Mouse (Mus musculus) mesoderm, embryonic 11.5 days (tissue): ENCODE measurements around the gene Dennd5b.
A peak's percentile ranks its signal among the peaks of the same experiment; 100 is the strongest.

ENCODE experiments used
- DNase-seq: peaks from one replicate; pipeline ENCODE4 v3.0.0-alpha.2; 2012; ENCODE audit warnings: low read depth, low spot score

Gene Dennd5b

DNA sequence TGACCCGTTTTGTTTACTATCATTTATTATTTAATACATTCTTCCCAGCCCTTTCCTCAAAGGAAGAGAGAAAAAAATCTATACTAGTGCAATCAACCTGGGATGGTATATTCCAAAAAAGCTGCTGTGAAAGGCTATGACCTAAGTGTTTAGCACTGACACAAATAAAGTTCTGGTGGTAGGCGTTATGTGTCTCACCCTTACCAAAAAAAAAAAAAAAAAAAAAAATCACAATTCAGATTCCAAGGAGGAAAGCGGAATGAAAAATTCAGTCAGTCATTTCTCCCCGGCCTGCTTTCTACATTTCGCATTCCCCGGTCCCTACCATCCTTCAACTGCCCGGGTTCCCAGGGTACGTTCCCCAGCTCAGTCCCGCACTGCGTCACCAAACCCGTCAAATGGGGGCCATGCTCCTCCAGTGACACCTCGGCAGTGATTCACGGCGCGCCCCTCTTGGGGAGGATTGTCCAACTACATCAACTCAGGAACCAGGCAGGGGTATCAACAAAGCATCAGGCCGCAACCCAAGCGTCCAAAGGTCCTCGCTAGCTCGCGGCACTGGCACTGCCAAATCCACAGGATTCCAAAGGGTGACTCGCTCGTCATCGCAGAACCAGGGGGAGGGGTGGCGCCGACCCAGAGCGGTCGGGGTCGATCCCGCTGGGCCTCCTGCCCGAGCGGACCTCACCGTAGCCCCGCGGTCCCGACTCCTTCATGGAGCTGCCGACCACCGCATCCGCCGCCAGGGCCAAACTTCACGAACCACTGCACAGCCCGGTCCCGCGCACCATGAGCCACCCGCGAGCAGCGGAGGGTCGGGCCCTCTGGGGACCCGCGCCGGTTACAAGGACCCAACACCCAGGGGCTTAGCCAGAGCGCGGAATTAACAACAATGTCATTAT is 1.1 kb downstream of the Dennd5b start:
- DNase-seq = peak; percentile 71

DNA sequence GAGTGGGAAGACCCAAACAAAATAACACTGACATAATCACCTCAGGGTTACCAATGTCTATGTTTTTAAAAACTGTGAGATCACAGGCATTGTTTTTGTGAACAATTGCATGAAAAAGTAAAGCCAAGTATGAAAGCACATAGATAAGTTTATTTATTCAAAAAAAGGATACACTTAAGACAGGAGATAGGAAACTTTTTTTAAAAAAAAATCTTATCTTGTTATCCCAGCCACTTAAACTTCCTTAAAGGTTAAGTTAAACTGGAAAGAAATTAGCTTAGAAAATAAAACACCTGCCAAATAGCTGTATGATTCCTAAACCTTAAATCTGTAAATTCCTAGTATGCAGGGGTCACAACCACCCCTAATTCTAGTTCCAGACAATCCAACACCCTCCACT is 2.5 kb downstream of the Dennd5b start:
- no peak for DNase-seq

DNA sequence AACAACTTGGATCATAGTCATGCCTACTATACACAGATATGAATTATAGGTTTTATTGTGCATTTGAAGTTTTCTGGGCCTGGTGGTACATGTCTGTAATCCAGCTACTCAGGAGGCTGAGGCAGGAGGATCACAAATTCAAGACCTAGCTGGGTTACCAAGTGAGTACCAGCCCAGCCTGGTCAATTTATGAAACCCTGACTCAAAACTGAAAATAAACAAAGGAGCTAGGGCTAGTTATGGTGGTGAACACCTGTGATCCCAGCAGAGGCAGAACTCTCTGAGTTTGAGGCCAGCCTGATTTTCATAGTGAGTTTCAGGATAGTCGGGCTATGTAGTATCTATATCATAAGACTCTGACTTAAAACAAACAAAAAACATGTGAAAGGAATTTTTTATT is 4.2 kb downstream of the Dennd5b start:
- DNase-seq = no peak

DNA sequence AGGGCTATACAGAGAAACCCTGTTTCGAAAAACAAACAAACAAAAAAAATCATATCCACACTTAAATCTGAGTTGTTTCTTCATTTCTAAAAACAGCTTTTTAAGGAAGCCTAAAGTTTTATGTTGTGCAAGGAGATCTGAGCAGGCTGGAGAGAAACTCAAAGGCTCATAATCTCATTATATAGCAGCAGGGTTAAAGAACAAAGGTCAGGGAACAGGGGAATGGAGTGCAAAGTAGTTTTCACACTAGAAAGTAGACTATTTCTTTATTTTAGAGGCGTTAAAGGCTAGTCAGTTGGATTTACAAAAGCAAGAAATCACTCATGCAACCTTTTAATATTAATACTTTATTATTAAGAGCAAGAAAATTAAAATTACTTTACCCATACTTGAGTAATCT is 5.2 kb downstream of the Dennd5b start:
- DNase-seq = no peak

DNA sequence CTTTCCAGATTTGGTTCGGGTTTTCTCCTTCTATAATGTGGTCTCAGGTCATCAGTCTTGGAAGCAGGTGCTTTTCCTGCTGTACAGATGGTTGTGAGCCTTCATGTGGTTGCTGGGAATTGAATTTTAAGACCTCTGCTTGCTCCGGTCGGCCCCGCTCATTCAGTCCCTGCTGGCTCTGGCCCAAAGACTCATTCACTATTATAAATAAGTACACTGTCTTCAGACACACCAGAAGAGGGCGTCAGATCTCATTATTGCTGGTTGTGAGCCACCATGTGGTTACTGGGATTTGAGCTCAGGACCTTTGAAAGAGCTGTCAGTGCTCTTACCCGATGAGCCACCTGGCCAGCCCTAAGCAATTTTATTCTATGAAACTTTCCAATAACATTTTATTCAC is 6.1 kb downstream of the Dennd5b start:
- DNase-seq = no peak

DNA sequence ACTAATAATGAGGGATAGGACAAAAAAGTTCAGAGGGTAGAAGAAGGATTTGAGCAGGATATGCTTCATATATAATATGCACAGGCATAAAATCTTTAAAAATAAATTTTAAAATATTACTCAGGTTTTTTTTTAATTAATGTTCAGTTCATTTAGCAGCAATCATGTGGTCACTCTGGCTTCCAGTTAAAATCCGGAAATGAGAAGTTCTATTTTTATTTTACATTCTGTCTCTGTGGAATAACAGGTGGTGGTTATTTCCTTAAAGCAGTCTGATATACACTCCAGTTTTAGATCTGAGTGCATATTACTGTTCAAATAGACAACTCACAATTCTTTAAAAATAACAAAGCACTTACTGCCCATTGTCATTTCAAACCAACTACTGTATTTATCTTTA is 6.9 kb downstream of the Dennd5b start:
- no peak for DNase-seq

DNA sequence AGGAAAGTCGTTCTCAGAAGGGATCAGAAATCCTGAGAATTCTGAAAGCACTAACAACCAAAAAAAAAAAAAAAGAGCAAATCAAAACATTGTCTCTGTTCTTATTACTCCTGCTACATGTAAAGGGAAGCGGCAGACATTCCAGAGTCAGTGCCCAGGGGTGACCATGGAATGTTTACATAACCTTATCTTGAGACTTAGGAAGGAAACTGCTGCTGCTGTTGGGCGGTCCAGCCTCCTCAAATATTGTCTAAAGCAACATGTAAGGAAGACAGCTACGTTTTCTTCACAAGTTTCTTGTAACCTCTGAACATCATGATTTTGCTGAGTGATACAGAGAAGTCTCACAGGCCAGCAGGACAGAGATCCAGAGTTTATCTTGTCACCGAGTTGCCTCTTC is 8.0 kb downstream of the Dennd5b start:
- DNase-seq = peak; percentile 63

DNA sequence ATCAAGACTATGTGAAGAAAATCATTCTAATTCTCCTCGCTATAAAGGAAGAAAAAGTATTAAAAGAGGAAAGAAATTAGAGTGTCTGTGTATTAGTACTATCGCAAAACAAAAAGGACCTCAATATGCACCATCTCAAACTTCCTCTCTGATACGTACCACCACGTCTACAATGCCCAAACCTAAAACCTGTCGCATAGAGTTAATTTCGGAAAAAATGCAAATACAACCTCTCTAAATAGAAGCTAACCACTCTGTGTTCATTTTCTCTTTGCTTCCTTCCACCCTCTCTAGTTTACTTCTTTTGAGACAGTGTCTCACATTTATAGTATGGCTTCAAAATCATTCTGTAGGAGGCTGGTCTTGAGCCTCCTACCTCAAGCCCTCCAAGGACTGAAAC is 9.1 kb downstream of the Dennd5b start:
- DNase-seq = no peak

DNA sequence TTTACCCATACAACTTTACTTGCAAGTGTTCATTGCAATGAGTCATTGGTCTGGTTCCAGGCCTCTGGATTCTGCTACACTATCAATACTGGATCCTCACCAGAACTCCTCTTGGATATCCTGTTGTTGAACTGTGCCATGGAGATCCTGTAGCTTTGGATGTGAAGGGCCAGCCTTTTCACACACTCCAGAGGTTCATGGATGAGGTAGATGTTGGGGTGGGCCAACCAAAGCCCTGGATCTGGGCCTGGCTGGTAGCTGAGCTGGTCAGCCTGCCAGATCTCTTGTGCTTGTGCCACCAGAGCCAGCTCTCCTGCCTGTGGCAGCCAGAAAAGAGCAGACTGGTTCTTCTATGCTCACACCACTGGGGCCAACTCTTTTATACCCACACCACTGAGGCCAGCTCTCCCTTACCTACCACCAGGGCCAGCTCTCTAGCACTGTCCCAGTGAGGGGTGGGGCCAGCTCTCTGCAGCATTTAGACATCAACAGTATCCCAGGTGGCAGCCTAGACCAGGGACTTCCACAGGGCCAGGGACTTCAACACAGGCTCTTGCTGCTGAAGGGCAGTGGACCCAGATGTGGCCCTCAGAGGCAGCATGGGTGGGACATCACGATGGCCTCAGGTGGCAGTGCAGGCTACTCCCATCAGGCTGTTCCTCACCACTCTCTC is 24.2 kb downstream of the Dennd5b start:
- no peak for DNase-seq

DNA sequence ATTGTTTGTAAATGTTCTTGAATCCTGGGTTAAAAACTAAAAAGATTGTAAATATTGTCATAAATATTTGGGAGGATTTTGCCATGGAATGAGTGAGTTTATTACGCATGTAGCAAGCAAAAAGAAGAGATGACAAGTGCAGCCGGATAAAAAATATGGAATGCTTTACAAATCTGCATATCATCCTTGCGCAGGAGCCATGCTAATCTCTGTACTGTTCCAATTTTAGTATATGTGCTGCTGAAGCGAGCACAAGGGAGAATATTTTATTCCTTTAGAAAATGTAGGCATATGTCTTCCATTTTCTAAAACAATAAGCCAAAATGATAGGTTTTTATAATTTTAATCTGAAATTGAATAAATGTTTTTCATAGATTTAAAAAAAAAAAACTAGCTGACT is 27.6 kb downstream of the Dennd5b start:
- DNase-seq = no peak

DNA sequence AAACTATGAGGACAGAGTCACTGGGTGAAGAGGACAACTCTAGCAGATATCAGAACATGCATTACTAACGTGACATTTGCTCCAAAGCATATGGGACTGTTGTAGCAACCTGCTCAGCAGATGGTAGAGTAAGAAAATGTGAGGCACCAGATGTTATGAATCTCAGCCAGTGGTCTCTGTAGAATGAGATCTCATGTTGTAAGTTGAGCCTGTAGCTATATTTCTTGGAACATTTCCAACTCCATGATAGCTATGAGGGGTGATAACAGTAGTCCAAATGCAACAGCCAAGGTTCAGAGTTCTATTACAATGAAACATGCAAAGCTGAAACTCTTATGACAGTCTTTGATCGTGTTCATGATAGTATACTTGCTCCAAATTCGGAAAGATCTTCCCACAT is 28.6 kb downstream of the Dennd5b start:
- peak; percentile 23 for DNase-seq

DNA sequence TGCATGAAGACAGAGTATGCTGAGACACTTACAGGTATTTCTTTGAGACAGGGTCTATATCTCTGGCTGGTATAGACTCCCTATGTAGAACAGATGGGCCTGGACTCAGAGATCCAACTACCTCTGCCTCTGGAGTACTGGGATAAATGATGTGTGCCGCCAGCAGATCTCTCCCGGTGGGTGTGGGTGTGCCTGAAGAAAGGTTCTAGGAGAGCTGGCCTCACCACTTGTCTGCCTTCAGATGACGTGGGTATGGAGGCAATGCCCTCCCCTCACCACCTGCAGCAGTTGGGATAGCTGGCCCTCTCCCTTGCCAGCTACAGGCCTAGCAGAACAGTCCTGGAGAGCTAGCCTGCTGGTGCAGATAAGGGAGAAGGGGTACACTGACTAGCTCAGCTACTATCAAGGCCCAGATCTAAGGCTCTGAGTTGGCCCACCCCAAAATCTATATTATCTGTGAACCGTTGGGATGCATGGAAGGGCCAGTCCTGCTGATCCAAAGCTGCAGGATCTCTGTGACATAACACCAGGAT is 30.8 kb downstream of the Dennd5b start:
- no peak for DNase-seq

DNA sequence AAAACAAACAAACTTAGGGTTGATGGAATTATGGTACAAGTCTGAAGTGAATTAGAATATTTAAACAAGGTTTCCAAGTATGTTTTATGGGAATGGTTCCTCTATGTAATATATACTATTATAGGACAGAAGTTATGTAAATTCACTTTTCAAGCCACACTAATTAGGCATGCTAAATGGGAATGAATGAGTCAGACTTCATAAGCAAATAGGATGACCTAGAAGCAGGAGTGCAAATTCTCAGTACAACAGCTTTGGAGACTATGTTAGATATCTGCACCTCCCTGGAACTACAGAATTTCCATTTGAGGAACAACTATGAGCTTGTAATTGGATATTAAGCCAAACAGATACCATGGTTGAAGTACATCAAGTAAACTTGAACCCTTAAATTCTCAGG is 38.1 kb downstream of the Dennd5b start:
- DNase-seq = no peak

DNA sequence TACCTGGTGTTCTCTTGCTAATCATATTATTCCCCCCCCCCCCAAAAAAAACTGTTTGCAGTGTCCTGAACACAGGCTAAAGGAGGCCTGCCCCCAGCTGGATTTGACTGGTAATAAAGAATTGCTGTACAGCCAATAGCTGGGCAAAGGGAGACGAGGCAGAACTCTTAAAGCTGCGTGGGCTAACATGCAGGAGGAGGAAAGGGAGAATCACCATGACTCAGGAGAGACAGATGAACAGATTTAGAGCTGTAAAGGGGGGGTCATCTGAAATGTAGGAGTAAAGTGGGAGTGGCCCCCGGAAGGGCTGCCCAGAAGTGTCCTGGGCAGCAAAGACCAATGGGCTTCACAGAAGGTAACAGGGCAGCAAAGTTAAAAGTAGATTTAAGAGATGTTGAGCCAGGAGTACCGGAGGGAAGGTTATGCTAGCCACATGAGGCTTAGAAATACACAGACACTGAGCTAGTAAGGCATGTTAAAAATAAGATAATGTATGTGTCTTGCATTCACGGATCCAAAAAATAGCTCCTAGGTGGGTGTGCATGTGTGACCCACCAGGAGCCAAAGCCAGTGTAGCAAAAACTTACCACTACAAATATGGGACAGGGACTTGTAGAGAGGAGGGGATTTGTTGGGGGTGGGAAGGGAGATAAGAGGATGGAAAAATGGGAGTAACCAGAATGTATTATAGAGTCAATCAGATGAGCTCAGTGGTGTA is 40.7 kb downstream of the Dennd5b start:
- DNase-seq = no peak

DNA sequence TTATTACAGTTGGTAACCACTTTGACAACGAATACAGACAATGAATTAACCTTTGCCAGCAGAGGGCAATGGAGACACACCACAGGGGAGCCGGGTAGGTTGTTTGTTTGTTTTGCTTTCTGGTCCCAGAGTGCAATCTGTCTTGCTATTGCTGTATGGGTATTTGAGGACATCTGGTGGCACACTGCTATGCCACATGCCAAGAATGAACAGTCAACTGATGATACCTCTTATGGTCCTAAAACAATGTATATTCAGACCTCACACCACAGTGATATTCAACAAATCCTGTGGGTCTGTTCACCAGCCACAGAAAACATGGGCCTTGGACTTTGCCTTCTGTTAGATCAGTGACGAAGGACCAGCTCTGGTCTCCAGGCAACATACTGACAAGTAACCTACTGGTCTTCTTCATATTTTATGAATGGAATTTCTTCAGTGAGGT is 43.5 kb downstream of the Dennd5b start:
- no peak for DNase-seq

DNA sequence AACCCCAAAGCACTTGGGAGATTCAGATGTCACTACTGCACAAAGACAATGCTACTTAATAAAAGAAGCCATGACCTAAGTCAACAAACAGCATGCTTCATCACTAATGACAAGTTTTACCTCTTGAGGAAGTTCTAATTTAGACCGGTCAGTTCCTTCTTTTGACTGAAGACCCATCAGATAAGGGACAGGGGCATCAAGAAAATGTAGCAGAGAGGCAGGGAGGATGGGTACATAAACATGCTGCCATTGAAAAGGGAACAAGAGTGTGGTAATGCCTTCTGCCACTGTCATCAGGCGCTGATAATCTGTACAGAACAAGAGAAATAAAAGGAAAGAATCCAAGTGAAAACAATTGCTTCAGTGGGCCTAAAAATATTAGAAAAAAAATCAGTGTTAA is 46.7 kb downstream of the Dennd5b start:
- DNase-seq = no peak

DNA sequence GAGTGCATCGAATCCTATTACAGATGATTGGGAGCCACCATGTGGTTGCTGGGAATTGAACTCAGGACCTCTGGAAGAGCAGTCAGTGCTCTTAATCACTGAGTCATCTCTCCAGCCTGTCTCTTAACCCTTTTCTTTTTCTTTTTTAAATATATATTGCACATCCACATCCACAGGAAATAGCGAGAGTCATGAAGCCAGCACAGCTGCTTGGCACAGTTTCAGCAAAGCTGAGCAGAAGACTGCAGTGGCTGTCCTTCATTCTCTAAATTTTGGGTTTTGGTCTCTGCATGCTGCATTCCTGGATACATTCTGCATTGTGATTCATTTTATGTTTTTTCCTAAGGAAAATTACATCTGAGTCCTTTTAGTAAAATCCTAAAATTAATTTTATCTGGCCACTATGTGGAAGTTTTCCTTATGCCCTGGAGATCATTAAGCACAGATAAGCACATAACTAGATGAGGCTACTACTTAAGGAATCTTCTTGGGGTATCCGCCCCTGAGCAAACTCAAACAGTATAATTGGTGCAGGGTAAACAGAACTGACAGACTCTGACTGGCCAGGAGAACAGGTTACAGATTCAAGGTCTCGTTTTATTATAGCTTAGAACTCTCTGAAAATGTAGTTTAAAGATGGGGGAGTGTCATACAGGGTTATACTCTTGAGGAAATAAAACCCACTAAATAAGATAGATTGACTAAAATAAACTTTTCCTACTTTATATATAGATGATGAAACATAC is 50.3 kb downstream of the Dennd5b start:
- DNase-seq = no peak

DNA sequence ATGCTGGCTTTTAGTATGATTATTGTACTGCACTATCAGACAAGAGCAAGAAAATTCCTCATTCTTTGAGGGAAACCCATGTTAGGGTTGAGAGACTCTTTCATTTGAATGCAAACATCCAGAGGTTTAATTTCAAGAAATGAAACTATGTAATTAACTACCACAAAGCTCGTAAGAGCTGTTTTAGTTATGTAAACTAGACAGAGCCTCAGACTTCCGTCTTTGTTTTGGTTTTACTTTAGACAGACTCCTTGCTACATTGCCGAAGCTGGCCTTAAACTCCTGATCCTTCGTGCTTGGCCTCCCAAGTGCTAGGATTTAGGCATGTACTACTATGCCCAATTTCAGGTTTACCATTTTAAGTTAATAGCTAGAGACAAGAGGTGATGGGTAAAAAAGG is 61.4 kb downstream of the Dennd5b start:
- DNase-seq = no peak

DNA sequence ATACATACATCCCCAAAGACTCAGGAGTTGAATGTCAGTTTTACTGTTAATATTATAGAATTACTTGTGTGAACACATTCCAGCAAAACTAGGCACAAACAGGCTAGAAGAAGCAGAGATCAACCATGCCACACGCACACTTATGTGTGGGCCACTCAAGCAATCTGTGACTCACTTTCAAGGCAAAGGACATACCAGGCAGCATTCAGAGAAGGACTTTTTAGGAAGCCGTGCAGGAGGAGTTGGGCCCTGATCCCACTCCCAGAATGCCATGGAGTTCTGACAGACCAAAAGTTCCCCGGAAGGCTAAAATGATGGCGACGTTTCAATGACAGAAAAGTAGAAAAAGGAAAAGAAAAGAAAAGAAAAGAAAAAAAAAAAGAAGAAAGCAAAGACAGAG is 69.3 kb downstream of the Dennd5b start:
- no peak for DNase-seq

DNA sequence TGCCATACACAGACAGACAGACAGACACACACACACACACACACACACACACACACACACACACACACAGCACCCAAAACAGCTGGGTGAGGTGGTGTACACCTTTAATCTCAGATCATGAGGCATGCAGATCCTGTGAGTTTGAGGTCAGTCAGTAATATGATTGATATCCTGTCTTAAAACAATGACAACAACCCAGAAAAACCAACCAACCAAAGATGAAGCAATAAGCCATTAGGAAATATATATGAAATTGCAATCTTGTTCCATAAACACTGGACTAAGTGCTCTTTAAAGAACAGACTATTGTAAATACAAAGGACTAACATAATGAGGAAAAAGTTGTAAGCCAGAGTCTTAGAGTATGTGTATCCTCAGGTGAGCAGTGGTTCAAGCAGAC is 70.1 kb downstream of the Dennd5b start:
- no peak for DNase-seq

DNA sequence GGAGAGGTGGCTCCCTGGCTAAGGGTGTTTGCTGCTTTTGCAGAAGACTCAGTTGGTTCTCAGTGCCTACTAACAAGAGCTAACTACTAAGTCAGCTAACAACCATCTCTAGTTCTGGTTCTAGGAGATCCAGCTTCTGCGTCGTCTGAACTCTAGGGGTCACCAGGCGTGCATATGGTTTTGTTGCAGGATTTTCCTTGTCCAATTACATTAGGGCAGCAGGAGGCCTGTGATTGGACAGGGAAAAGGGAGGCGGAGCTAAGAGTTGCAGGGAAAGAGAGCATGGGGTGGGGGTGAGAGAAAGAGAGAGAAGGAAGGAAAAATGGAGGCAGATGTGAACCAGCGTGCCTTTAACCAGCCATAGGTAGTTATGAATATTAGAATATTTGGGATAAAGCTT is 83.0 kb downstream of the Dennd5b start:
- no peak for DNase-seq
